8 mouse cellular contexts compared by ENCODE assay signal in genomic region chr11:22971835-22972709, GRCm38 (mm10). TPM values are rescaled to one million over a fixed set of nuclear protein-coding genes. Genes with fewer than 3 reads are reported as not detected.
DNase-seq lines count a peak whose midpoint lies in the region; ATAC-seq and TF ChIP-seq lines count a peak whose summit lies in the region.

Gene Zrsr1 (plus strand): TSS chr11:22972005.

- peak; percentile 78 for ATAC-seq in inflammation-experienced regulatory T-cells, adult 6 months

- no peak for TF ChIP-seq CTCF in cortical plate, adult 2 months (IDR thresholded peaks at IDR 0.05; ENCODE audit: extremely low read depth, insufficient read depth, low read length)

- H3K27ac ChIP-seq in cortical plate, adult 2 months (ENCODE audit: insufficient read depth, low read length) = peak within 1 kb of the TSS; percentile 97

- intact Hi-C loops in left cerebral cortex, postnatal 36 days (cut with DNase I) = loop anchor here (5.0 to 10.0 kb wide), 2 partner anchors 340 to 687 kb away; no protein-coding TSS in a partner anchor

- H3K4me1 ChIP-seq in cortical plate, adult 2 months (ENCODE audit: control insufficient read depth, insufficient read depth, low read length) = no peaks in the 10 kb centered on the region; the same call in 1 of the 2 replicates

- peak; percentile 86 for DNase-seq in adrenal gland, adult 2 months
- DNase-seq in gastrocnemius, postnatal 10 days = peak; percentile 20
- peak; percentile 71 to 75 for DNase-seq in left cerebral cortex, postnatal 36 days (ENCODE audit: low spot score in 2 of 2)
- DNase-seq in mesoderm, embryonic 11.5 days (ENCODE audit: low read depth, low spot score) = peak; percentile 66
- DNase-seq in right cerebral cortex, postnatal 4 days = peak; percentile 41
- no peak for DNase-seq in MN1 (ENCODE audit: low spot score)

- H3K4me3 ChIP-seq in cortical plate, adult 2 months (ENCODE audit: insufficient read depth, low read length) = peak within 1 kb of the TSS; percentile 99

- peak; percentile 95 for TF ChIP-seq POLR2A in cortical plate, adult 2 months (IDR thresholded peaks at IDR 0.05; ENCODE audit: extremely low read depth, insufficient read depth, low read length)

RNA-seq across cellular contexts. Expression of gene Zrsr1, which starts in this region (rescaled TPM):
- 10 to 100 TPM; 34.5 to 38.0 TPM for total RNA-seq in adrenal gland, adult 2 months (2021)
- 8.9 and 9.6 TPM in 2 replicates for polyA plus RNA-seq in adrenal gland, adult 2 months (2012; rRNA removed)
- polyA plus RNA-seq in cortical plate, adult 2 months (2012; rRNA removed) = 54.6 and 58.5 TPM in 2 replicates
- total RNA-seq in gastrocnemius, postnatal 10 days (2021) = 10 to 100 TPM in 1 of 2 experiments, 1 to 10 TPM in 1; 9.7 to 11.4 TPM
- polyA plus RNA-seq in inflammation-experienced regulatory T-cells, adult 6 months (2017; shearing (Covaris generic)) = 10 to 100 TPM in 1 of 3 experiments, 1 to 10 TPM in 2; 6.2 to 11.1 (median 8.8) TPM
- total RNA-seq in left cerebral cortex, postnatal 36 days (2021) = 10 to 100 TPM; 67.9 to 69.8 TPM
